In genomic region chr19:10895016-10895528, GRCm38 (mm10) we compare ENCODE assay signal across 7 mouse cellular contexts. TPM values are rescaled to one million over a fixed set of nuclear protein-coding genes. Genes with fewer than 3 reads are reported as not detected.
A peak's percentile ranks its signal among the peaks of the same experiment; 100 is the strongest.
DNase-seq lines count a peak whose midpoint lies in the region; ATAC-seq lines count a peak whose summit lies in the region.

TSS of gene Prpf19 (plus strand) at chr19:10895231.

- peak within 1 kb of the TSS; percentile 95 for H3K9ac ChIP-seq in midbrain, embryonic 13.5 days (replicated peaks)

- under 1% methylated on average over 43 of the region's 43 CpGs for WGBS in embryonic facial prominence, embryonic 10.5 days
- WGBS in limb, embryonic 10.5 days = 0% methylated on average over 43 of the region's 43 CpGs
- under 1% methylated on average over 42 of the region's 43 CpGs for WGBS in midbrain, embryonic 13.5 days

- peak within 1 kb of the TSS; percentile 92 for H3K4me2 ChIP-seq in midbrain, embryonic 13.5 days (replicated peaks)

- peak; percentile 98 for DNase-seq in adrenal gland, postnatal 10 days
- peak; percentile 97 for DNase-seq in embryonic facial prominence, embryonic 10.5 days (ENCODE audit: low spot score)
- peak; percentile 98 for DNase-seq in kidney, adult 11 months
- peak; percentile 97 for DNase-seq in limb, embryonic 10.5 days (ENCODE audit: low spot score)
- DNase-seq in spleen, adult 12 weeks (ENCODE audit: low spot score) = peak; percentile 94

- H3K27ac ChIP-seq in embryonic facial prominence, embryonic 10.5 days (replicated peaks) = peak within 1 kb of the TSS; percentile 94
- H3K27ac ChIP-seq in limb, embryonic 10.5 days = peak within 1 kb of the TSS; percentile 92
- H3K27ac ChIP-seq in midbrain, embryonic 13.5 days = peak within 1 kb of the TSS; percentile 94

- H3K27me3 ChIP-seq in embryonic facial prominence, embryonic 10.5 days (replicated peaks; ENCODE audit: low read depth, poor library complexity, severe bottlenecking) = no peaks in the 10 kb centered on the region
- no peaks in the 10 kb centered on the region for H3K27me3 ChIP-seq in limb, embryonic 10.5 days (ENCODE audit: low read depth, poor library complexity, severe bottlenecking)
- H3K27me3 ChIP-seq in midbrain, embryonic 13.5 days = no peaks in the 10 kb centered on the region

- H3K36me3 ChIP-seq in embryonic facial prominence, embryonic 10.5 days (replicated peaks) = peaks cover 31% of the 10 kb centered on the region
- H3K36me3 ChIP-seq in limb, embryonic 10.5 days = peaks cover 33% of the 10 kb centered on the region
- H3K36me3 ChIP-seq in midbrain, embryonic 13.5 days = peaks cover 28% of the 10 kb centered on the region

- H3K9me3 ChIP-seq in embryonic facial prominence, embryonic 10.5 days = no peaks in the 10 kb centered on the region
- no peaks in the 10 kb centered on the region for H3K9me3 ChIP-seq in limb, embryonic 10.5 days (replicated peaks)
- no peaks in the 10 kb centered on the region for H3K9me3 ChIP-seq in midbrain, embryonic 13.5 days

- ATAC-seq in granulocyte monocyte progenitor cell, adult 5-6 weeks (replicated peaks; ENCODE audit: poor library complexity, severe bottlenecking) = peak; percentile 97
- peak; percentile 97 for ATAC-seq in midbrain, embryonic 13.5 days

- peak within 1 kb of the TSS; percentile 96 for H3K4me3 ChIP-seq in embryonic facial prominence, embryonic 10.5 days
- H3K4me3 ChIP-seq in limb, embryonic 10.5 days = peak within 1 kb of the TSS; percentile 86
- peak within 1 kb of the TSS; percentile 88 for H3K4me3 ChIP-seq in midbrain, embryonic 13.5 days (replicated peaks)

- peaks cover 21% of the 10 kb centered on the region for H3K4me1 ChIP-seq in embryonic facial prominence, embryonic 10.5 days
- H3K4me1 ChIP-seq in limb, embryonic 10.5 days = peaks cover 19% of the 10 kb centered on the region
- H3K4me1 ChIP-seq in midbrain, embryonic 13.5 days (replicated peaks) = peaks cover 21% of the 10 kb centered on the region

RNA-seq across cellular contexts. Expression of gene Prpf19, which starts in this region (rescaled TPM):
- total RNA-seq in adrenal gland, postnatal 10 days (2021) = 100 to 1,000 TPM; 124 to 163 TPM
- polyA plus RNA-seq in embryonic facial prominence, embryonic 10.5 days (2016; fragmentation: Nextera tagmentation; extraction: Ambion mirVana) = 38.9 and 42.0 TPM in 2 replicates
- total RNA-seq in granulocyte monocyte progenitor cell, adult 5-6 weeks (2014; fragmentation: Nextera tagmentation) = 114 and 116 TPM in 2 replicates
- total RNA-seq in granulocyte monocyte progenitor cell, adult 5-6 weeks (2017) = 140 and 236 TPM in 2 replicates
- polyA plus RNA-seq in limb, embryonic 10.5 days (2016; fragmentation: Nextera tagmentation; extraction: Ambion mirVana) = 47.2 and 51.5 TPM in 2 replicates
- 45.4 and 49.5 TPM in 2 replicates for polyA plus RNA-seq in midbrain, embryonic 13.5 days (2015; fragmentation: Nextera tagmentation; extraction: Ambion mirVana)

Comparison
In these comparisons a context has a peak if more than half of its experiments do, and no peak if none do; other contexts are left out.
1. Peak in every context shown above with its lines: DNase-seq, ATAC-seq, H3K4me3 ChIP-seq and H3K27ac ChIP-seq.